Mouse (Mus musculus): ENCODE measurements around the gene Fut2. TPM values are rescaled to one million over a fixed set of nuclear protein-coding genes. Genes with fewer than 3 reads are reported as not detected.
A peak's percentile ranks its signal among the peaks of the same experiment; 100 is the strongest.

Fut2 gene
- 0.86 and 1.1 TPM in 2 replicates for polyA plus RNA-seq (2015; fragmentation: Nextera tagmentation; extraction: Ambion mirVana)

DNA sequence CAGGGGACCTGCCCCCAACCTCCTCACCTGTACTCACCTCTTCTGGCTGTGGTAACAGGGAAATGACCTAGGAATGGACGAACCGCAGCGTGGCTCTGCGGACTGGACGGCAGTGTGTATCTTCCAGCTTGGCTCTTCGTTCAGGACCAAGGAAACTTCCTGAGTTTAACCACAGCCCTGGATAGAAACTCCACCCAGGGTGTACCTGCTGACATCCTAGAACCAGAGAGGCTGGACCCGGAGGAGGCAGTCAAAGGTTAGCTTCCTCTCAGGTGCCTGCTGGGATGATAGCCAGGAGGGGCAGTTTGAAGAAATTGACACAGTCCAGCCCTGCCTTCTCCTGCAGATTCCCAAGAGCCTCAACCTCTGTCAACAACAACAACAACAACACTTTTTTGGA is at the start of gene Fut2:
TSS of gene Fut2 (minus strand) at position 234 of the 400 bp plus-strand sequence.
- H3K27ac ChIP-seq (replicated peaks) = no peak within 1 kb of the TSS
- H3K27me3 ChIP-seq (replicated peaks) = no peaks in the 10 kb centered on the region; the same call in 1 of the 2 replicates
- no peak within 1 kb of the TSS for H3K4me2 ChIP-seq
- H3K36me3 ChIP-seq = no peaks in the 10 kb centered on the region
- peaks cover 18% of the 10 kb centered on the region for H3K4me1 ChIP-seq
- H3K9ac ChIP-seq = no peak within 1 kb of the TSS
- 75% methylated on average over 7 of the region's 7 CpGs for WGBS
- H3K4me3 ChIP-seq = no peak within 1 kb of the TSS
- no peak for ATAC-seq (ENCODE audit: extremely low read depth, insufficient number of reproducible peaks, low FRiP score, low TSS enrichment)
- H3K9me3 ChIP-seq = peaks cover 6% of the 10 kb centered on the region

GRCm38 (mm10) chr7:45715090-45715708 is 49.0 kb upstream of the Fut2 start, which contains the start of gene Rpl18:
TSS of gene Rpl18 (plus strand) at chr7:45715457.
- peak within 1 kb of the TSS; percentile 97 for H3K4me3 ChIP-seq
- H3K27ac ChIP-seq (replicated peaks) = peak within 1 kb of the TSS; percentile 65
- H3K4me2 ChIP-seq = peak within 1 kb of the TSS; percentile 78
- ATAC-seq (ENCODE audit: extremely low read depth, insufficient number of reproducible peaks, low FRiP score, low TSS enrichment) = peak; percentile 83
- H3K4me1 ChIP-seq = peaks cover 45% of the 10 kb centered on the region
- 8% methylated on average over 34 of the region's 34 CpGs for WGBS
- H3K36me3 ChIP-seq = peaks cover 48% of the 10 kb centered on the region
- no peaks in the 10 kb centered on the region for H3K27me3 ChIP-seq (replicated peaks)
- no peaks in the 10 kb centered on the region for H3K9me3 ChIP-seq
- H3K9ac ChIP-seq = peak within 1 kb of the TSS; percentile 94

GRCm38 (mm10) chr7:45714630-45715089 is 48.5 kb upstream of the Fut2 start:
- Histone ChIP-seq H3K4me1 (peaks cover 40% of the 10 kb centered on the region), H3K4me2 (peak overlapping the region; percentile 78), H3K27ac (replicated peaks) (peak overlapping the region; percentile 43), H3K9me3 (no peaks in the 10 kb centered on the region), H3K27me3 (replicated peaks) (no peaks in the 10 kb centered on the region), H3K9ac (peak overlapping the region; percentile 87), H3K4me3 (peak overlapping the region; percentile 97), H3K36me3 (peaks cover 48% of the 10 kb centered on the region)
- 10% methylated on average over 14 of the region's 14 CpGs for WGBS
- ATAC-seq (ENCODE audit: extremely low read depth, insufficient number of reproducible peaks, low FRiP score, low TSS enrichment) = 0 out of 2 replicates have a peak, but pooled peaks have one; percentile 10

DNA sequence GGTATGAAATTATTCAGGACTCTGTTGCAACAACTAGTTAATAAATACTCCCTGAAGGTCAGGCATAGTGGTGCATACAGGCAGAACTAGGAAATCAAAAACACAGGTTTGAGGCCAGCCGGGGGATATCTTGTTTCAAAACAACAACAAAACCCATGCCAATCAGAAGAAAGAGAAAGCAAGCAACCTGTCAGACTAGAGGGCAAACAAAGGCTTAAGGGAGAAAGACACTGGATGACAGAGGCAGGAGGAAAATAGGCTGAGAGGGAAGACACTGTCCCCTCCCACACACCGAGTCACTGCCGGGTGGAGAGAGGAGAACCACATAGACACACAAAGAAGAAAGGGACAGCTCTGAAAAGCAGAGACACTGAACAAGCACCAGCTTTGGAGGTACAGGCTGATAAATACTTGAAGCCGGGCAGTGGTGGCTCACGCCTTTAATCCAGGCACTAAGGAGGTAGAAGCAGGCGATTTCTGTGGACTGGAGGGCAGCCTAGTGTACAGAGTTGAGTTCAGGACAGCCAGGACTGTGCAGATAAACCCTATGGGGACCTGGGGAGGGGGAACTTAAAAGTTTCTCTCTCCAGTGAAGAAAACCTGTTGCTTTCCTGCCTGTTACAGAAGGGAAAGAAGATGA is 47.8 kb upstream of the Fut2 start:
- no peak for ATAC-seq (ENCODE audit: extremely low read depth, insufficient number of reproducible peaks, low FRiP score, low TSS enrichment)
- H3K27ac ChIP-seq (replicated peaks) = no peak overlapping the region
- H3K4me2 ChIP-seq = peak overlapping the region; percentile 78
- H3K27me3 ChIP-seq (replicated peaks) = no peaks in the 10 kb centered on the region
- peaks cover 39% of the 10 kb centered on the region for H3K4me1 ChIP-seq
- peak overlapping the region; percentile 87 for H3K9ac ChIP-seq
- H3K36me3 ChIP-seq = peaks cover 44% of the 10 kb centered on the region
- H3K9me3 ChIP-seq = no peaks in the 10 kb centered on the region
- H3K4me3 ChIP-seq = peak overlapping the region; percentile 97
- 77% methylated on average over 6 of the region's 6 CpGs for WGBS

DNA sequence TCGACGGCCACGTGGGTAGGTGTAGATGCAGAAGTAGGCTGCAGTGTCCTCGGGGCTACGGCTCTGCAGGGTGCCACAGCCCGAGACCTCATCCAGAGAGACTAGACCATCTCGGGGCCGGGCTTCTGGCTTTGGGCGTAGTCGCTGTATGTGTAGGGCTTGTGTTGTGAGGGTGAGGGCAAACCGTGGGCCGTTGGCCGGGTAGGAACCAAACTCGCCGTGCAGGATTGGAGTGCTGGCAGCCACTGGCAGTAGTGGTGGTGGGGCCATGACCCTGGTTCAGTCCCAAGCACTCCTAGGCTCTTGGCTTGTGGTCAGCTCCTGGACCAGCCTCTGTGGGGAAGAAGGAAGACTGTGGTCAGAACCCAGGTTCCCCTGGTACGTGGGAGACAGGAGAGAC is 47.2 kb upstream of the Fut2 start:
- H3K4me2 ChIP-seq = no peak overlapping the region
- H3K9ac ChIP-seq = no peak overlapping the region; the same call in 1 of the 2 replicates
- 90% methylated on average over 16 of the region's 16 CpGs for WGBS
- H3K36me3 ChIP-seq = peaks cover 41% of the 10 kb centered on the region
- H3K9me3 ChIP-seq = no peaks in the 10 kb centered on the region
- no peaks in the 10 kb centered on the region for H3K27me3 ChIP-seq (replicated peaks)
- peaks cover 40% of the 10 kb centered on the region for H3K4me1 ChIP-seq
- no peak for ATAC-seq (ENCODE audit: extremely low read depth, insufficient number of reproducible peaks, low FRiP score, low TSS enrichment)
- no peak overlapping the region for H3K4me3 ChIP-seq
- H3K27ac ChIP-seq (replicated peaks) = no peak overlapping the region

DNA sequence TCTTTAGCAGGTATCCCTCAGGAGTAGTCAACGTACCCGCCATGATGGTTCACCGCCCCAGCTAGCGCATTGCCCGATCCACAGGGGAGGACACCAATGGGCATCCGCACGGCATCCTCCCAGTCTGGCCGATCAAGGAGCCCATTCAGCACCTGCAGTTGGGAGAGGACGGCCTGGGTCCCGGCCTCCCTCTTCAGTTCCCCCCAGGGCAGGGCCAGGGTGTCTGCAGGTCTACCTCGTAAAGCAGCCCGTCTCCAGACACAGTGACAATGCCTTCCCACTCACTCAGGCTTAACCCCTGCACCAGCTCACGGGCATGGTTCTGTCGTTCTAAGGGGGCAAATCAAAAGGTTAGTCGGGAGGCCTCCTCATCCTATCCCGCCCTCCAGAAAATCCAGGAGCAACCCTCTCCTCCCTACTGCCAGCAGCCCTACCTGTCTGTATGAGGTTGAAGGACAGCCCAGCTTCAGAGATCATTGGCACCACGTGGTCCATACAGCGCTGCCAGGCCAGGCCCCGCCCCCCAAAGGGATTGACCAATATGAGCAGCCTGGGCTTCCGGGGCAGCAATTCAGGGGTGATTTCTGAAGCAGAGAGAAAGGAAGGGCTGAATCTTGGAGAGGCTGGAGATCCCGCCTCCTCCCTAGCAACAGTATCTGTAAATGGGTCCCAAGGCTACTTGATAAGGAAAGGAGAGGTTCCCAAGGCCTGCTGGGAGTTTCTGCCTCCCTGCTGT is 46.0 kb upstream of the Fut2 start:
- no peak overlapping the region for H3K4me2 ChIP-seq
- no peaks in the 10 kb centered on the region for H3K27me3 ChIP-seq (replicated peaks)
- H3K27ac ChIP-seq (replicated peaks) = no peak overlapping the region
- no peak overlapping the region for H3K4me3 ChIP-seq
- WGBS = 88% methylated on average over 21 of the region's 21 CpGs
- H3K9me3 ChIP-seq = no peaks in the 10 kb centered on the region
- no peak overlapping the region for H3K9ac ChIP-seq
- ATAC-seq (ENCODE audit: extremely low read depth, insufficient number of reproducible peaks, low FRiP score, low TSS enrichment) = no peak
- peaks cover 41% of the 10 kb centered on the region for H3K36me3 ChIP-seq
- H3K4me1 ChIP-seq = peaks cover 52% of the 10 kb centered on the region

- Histone ChIP-seq H3K27ac (replicated peaks) (no peak overlapping the region), H3K4me1 (peaks cover 51% of the 10 kb centered on the region), H3K36me3 (peaks cover 41% of the 10 kb centered on the region), H3K4me2 (no peak overlapping the region), H3K27me3 (replicated peaks) (no peaks in the 10 kb centered on the region), H3K9me3 (no peaks in the 10 kb centered on the region), H3K9ac (no peak overlapping the region), H3K4me3 (no peak overlapping the region)
- no peak for ATAC-seq (ENCODE audit: extremely low read depth, insufficient number of reproducible peaks, low FRiP score, low TSS enrichment)
- 86% methylated on average over 24 of the region's 24 CpGs for WGBS
These were observed 45.3 kb upstream of the Fut2 start for GRCm38 (mm10) chr7:45711316-45712021.

DNA sequence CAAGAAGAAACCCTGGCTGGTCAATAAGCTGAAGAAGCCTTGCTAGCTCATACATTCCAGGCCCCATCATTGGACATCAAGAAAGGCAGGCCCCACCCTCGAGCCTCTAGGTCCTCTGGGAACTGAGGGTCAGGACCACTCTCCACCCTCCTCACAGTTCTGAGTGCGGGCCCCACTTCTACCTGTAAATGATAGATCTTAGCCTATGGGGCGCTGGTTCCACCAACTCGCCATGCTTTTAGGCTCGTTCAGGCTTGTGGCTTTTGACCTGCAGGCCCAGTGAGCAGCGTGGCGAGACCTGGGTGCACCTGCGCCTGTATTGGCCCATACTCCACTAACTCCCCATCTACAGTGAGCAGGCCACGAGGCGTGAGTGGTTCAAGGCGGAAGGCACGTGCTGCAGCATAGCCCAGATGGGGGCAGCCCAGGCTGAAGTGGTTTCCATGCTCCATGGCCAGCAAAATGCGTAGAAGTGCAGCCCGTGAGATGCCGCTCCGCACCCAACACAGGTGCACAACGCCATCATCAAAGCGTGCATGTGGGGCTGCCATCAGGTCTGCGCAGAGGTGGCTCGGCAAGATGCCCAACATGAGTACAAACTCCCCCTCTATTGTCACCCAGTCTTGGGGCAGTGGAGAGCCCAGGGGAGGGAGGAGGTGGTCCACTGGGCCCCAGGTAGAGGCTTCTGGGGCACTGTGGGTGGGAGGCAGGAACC is 44.4 kb upstream of the Fut2 start:
- Histone ChIP-seq H3K27ac (replicated peaks) (no peak overlapping the region), H3K4me2 (no peak overlapping the region), H3K9ac (no peak overlapping the region), H3K36me3 (peaks cover 41% of the 10 kb centered on the region), H3K27me3 (replicated peaks) (no peaks in the 10 kb centered on the region), H3K9me3 (no peaks in the 10 kb centered on the region), H3K4me1 (peaks cover 51% of the 10 kb centered on the region), H3K4me3 (no peak overlapping the region)
- ATAC-seq (ENCODE audit: extremely low read depth, insufficient number of reproducible peaks, low FRiP score, low TSS enrichment) = no peak
- WGBS = 89% methylated on average over 20 of the region's 20 CpGs

DNA sequence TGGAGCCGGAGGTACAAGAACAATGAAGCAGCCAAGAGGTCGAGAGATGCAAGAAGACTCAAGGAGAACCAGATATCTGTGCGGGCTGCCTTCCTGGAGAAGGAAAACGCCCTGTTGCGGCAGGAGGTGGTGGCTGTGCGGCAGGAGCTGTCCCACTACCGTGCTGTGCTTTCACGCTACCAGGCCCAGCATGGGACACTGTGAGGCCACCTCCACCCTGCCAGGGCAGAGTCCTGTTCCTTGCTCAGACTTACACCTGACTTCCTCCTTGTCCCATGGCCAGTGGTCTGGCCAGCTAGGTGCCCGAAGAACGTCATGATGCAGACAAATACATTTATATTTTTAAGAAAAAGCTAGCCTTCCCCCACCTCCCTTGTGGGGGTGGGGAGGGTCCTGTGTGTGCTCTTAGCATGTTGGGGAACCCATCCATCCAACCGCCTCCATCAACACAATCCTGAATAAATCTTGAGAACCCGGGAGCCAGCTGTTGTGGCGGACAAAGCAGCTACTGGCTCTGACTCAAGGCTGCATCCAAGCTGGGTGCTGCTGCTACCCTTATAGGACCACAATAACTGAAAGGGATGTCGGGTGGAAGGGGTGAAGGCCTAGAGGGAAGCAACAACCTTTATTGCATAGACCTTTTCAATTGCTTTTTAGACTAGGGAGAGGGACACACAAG is 43.6 kb upstream of the Fut2 start:
- ATAC-seq (ENCODE audit: extremely low read depth, insufficient number of reproducible peaks, low FRiP score, low TSS enrichment) = no peak
- peaks cover 41% of the 10 kb centered on the region for H3K36me3 ChIP-seq
- H3K4me2 ChIP-seq = no peak overlapping the region
- no peaks in the 10 kb centered on the region for H3K9me3 ChIP-seq
- H3K27ac ChIP-seq (replicated peaks) = no peak overlapping the region
- no peaks in the 10 kb centered on the region for H3K27me3 ChIP-seq (replicated peaks)
- no peak overlapping the region for H3K9ac ChIP-seq
- peaks cover 52% of the 10 kb centered on the region for H3K4me1 ChIP-seq
- WGBS = 76% methylated on average over 14 of the region's 14 CpGs
- no peak overlapping the region for H3K4me3 ChIP-seq

DNA sequence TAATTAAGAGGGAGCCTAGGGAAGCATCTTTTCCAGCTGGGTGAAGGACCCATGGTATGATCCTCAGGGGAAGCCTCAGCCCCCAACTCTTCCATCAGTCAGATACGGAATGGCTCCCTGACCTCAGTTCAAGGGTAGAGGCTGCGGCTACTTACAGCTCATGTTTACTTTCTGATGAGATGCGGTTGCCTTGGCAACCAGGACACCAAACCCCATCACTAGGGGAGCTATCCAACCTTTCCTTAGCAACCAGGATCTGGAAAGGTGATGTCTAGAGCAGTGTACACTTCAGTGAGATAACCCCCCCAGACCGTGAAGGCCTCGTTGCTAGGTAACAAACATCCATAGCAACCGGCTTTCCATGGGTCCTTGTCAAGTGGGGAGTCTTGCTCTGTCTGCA is 42.8 kb upstream of the Fut2 start:
- H3K4me3 ChIP-seq = no peak overlapping the region
- peaks cover 41% of the 10 kb centered on the region for H3K36me3 ChIP-seq
- no peaks in the 10 kb centered on the region for H3K27me3 ChIP-seq (replicated peaks)
- no peak overlapping the region for H3K27ac ChIP-seq (replicated peaks)
- no peaks in the 10 kb centered on the region for H3K9me3 ChIP-seq
- no peak overlapping the region for H3K4me2 ChIP-seq
- H3K4me1 ChIP-seq = peaks cover 46% of the 10 kb centered on the region
- no peak overlapping the region for H3K9ac ChIP-seq
- no peak for ATAC-seq (ENCODE audit: extremely low read depth, insufficient number of reproducible peaks, low FRiP score, low TSS enrichment)
- 43% methylated on average over 6 of the region's 6 CpGs for WGBS
